Mouse (Mus musculus) liver, embryonic 14.5 days (tissue): ENCODE results near the gene Dnajb14.

Source experiments
- CTCF ChIP-seq: IDR thresholded peaks from 2 replicates; pipeline ENCODE4 v1.5.1; 2016; ENCODE audit warnings: antibody characterized with exemption, low read depth, control low read depth
- EP300 ChIP-seq: IDR thresholded peaks from 2 replicates; pipeline ENCODE4 v1.6.1; 2016; ENCODE audit warnings: antibody characterized with exemption, low read depth

DNA sequence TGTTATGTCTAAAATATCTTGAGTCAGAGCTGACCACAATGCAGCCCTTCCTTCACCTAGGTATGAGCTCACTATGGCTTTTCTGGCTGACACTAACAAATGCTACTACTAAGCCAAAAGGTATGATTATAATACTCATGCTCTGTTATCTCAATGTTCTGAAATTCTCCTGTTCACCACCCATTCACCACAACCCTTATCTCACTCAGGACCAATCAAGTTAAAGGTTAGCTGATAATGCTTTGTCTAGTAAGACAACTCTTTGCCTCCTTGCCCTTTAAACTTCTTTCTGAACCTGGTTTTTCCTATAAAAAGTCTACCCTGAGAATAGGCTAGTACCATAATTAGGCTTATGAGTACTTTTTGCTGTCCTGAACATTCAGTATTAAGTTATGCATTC lies 29.3 kb upstream of the Dnajb14 start:
- TF ChIP-seq CTCF (no peak), EP300 (no peak)
